Mouse (Mus musculus) heart, adult 2 months (tissue): ENCODE data around the gene Stmnd1.

Experiments used
- CTCF ChIP-seq: fragments of 200-600 bp; IDR thresholded peaks from 2 replicates; pipeline ENCODE4 v1.8.1; 2022; ENCODE audit warnings: antibody characterized with exemption, mild to moderate bottlenecking, moderate library complexity
- POLR2A ChIP-seq: fragments of 200-500 bp; IDR thresholded peaks from 2 replicates; pipeline ENCODE4 v1.6.1; 2011; ENCODE audit warnings: mild to moderate bottlenecking, low read depth, low read length, control low read depth; ENCODE audit not compliant: insufficient read depth

DNA sequence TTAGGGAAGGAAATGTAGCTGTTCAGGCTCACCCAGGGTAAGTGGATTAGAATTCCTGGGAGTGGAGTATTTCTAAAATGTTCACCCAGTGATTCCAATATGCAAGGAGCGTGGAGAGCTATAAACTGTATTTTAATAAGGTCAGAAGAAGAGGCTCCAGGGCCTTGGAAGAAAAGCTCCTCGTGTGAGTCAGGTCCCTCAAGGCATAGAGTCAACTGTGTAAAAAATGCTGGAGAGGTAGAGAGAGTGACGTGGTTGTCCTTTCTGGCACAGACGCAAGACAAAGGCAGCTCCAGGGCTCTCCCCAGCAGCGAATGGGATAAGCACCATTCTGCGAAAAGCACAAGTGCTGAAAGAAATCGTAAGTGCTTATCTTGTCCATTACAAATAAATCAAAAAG, 41.6 kb downstream of the Stmnd1 start:
- TF ChIP-seq POLR2A (no peak), CTCF (no peak)
